Mouse (Mus musculus): ENCODE measurements around the gene Sarnp. TPM values are rescaled to one million over a fixed set of nuclear protein-coding genes. Genes with fewer than 3 reads are reported as not detected.

Gene Sarnp
- total RNA-seq, 2 experiments from 2014 or later = 39.5 to 39.6 TPM

- DNase-seq (ENCODE audit: low spot score in 2 of 2) = no peak
Observed at GRCm38 (mm10) chr10:128913696-128914095, 96.6 kb downstream of the Sarnp start.

GRCm38 (mm10) chr10:128915550-128915949, 98.4 kb downstream of the Sarnp start:
- no peak for DNase-seq (ENCODE audit: low spot score in 2 of 2)

DNA sequence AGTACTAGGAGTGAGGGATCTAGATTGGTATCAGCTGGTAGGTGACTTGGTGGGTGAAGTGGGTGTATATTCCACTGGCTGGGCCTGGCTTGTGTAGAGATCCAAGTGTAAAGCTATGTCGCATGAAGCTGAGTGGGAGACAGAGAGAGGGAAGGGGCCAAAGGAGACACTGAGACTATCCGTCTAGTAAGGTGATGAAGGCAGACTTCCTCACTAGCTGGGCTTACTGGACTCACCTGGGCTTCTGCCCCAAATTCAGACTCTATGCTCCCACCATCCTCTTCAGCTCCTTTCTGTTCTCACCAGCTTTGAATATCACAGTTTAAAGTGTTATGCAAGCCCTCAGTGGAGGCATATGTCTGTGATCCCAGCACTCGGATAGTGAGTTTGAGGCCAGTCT, 99.5 kb downstream of the Sarnp start:
- no peak for DNase-seq (ENCODE audit: low spot score in 2 of 2)

DNA sequence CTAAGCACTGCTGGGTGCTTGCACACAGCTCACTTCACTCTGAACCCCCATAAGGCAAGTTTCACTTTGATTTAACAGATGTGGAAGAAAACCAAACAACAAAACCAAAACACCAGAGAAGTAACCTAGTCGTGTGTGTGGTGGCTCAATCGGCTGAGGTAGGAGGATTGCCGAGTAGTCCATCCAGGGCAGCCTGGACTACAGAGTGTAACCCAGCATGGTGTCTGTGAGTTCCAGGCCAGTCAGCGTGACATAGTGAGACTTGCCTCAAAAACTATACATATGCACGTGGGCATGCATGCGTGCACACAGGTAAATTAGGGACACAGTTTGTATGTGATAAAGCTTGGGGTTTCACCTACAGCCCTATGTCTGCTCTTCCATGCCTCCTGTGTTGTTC, 100.3 kb downstream of the Sarnp start:
- no peak for DNase-seq (ENCODE audit: low spot score in 2 of 2)

GRCm38 (mm10) chr10:128918246-128918645, 101.1 kb downstream of the Sarnp start:
- peak in 1 of 2 experiments; percentile 50 for DNase-seq (ENCODE audit: low spot score in 2 of 2)

DNA sequence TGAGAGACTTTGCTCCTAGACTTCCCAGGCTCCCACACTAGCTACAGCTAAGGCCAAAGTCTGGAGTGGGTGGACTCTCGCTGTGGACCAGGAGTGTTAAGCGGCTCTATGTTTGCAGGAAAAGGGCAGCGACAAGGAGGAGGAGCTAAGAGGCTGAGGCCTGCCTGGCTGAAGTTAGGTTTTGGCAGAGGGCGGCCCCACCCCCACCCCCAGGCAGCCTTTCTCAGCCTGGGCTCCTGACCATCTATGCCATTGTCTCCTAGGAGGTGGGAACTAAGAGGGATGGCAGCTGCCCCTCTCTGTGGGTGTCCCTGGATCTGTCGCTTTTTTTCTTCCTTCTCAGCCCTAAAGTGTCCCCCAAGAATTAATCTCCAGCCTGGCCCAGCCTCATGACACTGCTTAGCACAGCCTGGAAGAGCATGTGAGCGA, 102.1 kb downstream of the Sarnp start:
- DNase-seq (ENCODE audit: low spot score in 2 of 2) = peak in 1 of 2 experiments; percentile 31

DNA sequence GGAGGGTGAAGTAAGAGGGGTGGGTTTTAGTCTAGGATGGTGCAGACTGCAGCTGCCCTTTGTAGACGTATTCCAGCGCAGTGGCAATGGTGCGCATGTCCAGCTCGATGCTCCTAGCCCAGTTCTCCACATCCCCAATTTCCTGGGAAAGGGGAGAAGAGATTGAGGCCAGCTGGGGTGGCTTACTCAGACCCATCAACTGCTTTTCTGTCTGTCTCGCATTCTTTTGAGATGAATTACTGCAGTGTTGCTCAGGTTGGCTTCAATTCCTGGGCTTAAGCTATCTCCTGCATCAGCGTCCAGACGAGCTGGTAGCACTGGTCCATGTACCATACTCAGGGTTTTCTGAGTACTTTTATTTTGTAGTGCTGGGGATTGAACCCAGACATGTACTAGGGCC, 102.8 kb downstream of the Sarnp start:
- no peak for DNase-seq (ENCODE audit: low spot score in 2 of 2)

- no peak for DNase-seq (ENCODE audit: low spot score in 2 of 2)
Observed at GRCm38 (mm10) chr10:128920736-128921161, 103.6 kb downstream of the Sarnp start.

GRCm38 (mm10) chr10:128921251-128921650, 104.1 kb downstream of the Sarnp start:
- DNase-seq (ENCODE audit: low spot score in 2 of 2) = no peak

DNA sequence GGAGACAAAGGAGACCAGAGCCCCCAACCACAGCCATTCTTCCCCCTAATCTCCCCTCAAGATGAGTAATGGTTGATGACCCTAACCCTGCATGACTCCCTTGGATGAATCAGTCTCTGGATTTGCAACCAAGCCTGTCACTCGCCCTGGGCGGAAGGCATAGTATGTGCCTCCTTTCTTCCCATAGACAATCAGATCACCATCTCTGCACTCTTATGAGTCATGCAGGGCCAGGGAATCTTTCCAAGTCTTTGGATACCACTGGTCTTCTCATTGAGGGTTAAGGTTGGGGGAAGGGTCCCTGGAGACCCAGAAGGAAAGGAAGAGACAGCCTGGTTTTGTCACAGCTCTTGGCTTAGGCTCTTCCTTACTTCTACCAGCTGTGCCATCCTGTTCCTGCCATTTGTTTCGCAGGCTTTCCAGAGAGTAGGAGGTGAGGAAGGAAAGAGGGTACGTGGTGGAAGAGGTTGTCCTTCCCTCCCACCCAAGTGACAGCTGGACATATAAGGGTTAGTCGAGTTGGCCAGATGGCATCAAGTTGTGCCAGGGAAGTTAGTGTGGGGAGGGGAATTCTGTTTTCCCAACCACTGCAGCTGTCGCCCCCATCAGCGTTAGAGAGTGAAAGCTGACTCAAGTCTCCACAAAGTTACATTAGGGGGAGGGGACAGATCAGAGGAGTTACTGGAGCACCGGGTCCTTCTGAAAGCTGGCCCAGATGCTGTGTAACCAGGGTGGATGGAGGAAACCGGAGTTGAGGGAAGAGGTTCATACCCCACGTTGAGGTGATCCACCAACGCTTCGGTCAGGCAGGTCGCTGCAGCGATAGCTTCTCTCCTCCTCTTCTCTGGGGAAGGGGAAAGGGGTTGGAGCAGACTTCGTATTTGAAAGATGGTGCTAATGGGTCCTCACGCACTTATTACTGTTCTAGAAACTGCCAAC, 105.0 kb downstream of the Sarnp start:
- DNase-seq (ENCODE audit: low spot score in 2 of 2) = no peak

DNA sequence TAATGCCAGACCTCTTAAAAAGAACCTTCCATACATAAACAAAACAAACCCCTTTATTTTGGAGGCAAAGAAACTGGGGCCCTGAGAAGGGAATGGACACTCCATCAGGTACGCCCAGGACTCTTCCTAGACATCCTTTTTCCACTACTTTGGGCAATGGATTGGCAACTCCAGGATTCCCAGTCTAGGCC, 105.6 kb downstream of the Sarnp start, which contains the start of gene Rdh5:
Gene Rdh5, minus strand, starts transcription at position 67 of the 191 bp plus-strand sequence.
- no peak for DNase-seq (ENCODE audit: low spot score in 2 of 2)

DNA sequence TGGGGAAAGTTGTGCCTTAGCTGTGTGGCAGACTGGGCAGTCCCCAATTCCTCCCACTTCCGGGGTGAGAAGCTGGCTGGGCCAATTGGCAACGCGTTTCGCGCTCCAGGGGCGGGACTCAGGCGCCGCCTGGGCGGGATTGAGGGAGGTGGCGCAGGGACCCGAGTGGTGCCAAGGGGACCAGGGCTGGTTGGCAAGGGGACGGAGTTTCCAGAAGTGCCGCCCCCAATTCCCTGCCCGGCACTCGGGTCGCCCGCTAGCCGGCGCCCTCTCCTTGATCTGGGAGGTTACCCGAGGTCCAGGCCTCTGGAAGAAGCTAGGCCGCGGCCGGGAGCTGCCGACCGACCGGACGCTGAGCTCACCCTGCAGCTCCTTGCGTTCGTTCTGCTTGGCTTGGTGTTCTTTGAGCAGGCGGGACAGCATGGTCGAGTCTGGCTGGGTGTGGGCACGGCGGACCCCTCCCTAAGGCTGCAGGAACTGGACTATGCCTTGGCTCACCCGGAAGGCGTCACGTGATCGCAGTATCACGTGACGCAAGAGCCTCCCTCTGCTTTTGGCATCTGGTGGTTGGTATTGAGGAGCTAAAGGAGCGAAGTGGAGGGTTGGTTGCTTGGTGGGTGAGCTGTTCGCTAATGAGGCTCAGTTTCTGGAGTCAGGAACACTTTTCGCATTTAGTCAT, 106.0 kb downstream of the Sarnp start:
- peak; percentile 92 to 93 for DNase-seq (ENCODE audit: low spot score in 2 of 2)

DNA sequence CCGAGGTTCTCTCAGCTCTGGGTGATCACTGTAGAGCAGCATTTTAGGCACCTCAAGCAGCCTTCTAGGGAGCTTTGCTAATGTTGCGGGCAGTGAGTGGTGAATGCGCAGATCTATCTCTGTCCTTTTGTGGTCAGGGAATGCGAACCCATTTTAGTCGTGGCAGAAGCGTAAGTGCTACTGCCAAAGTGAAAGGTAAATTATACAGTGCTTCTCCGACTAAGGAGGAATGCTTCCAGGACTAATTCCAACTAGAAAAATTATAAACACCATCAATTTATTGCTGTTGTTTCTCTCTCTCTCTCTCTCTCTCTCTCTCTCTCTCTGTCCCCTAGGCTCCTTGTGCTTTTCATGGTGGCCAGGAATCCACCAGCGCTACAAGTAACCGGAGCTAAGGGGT, 106.8 kb downstream of the Sarnp start, which contains the start of gene Bloc1s1:
Gene Bloc1s1, minus strand, starts transcription at position 101 of the 400 bp plus-strand sequence.
- DNase-seq (ENCODE audit: low spot score in 2 of 2) = no peak

Other genes with a start within 250 kb of the Sarnp start
- 1 to 10 TPM; 5.1 to 5.2 TPM for gene Erbb3, start 227.7 kb upstream of the Sarnp start, total RNA-seq (2021)
- 100 to 1,000 TPM; 232 to 257 TPM for gene Rps26, start 190.6 kb upstream of the Sarnp start, total RNA-seq (2021)
- 10 to 100 TPM; 12.8 to 17.6 TPM for gene Ikzf4, start 171.3 kb upstream of the Sarnp start, total RNA-seq (2021)
- gene Suox, start 143.3 kb upstream of the Sarnp start, total RNA-seq (2021) = 10 to 100 TPM; 12.2 to 12.4 TPM
- gene Rab5b, start 121.1 kb upstream of the Sarnp start, total RNA-seq (2021) = 100 to 1,000 TPM; 131 to 136 TPM
- gene Pmel, start 113.1 kb upstream of the Sarnp start, total RNA-seq (2021) = under 1 TPM; 0.54 to 0.88 TPM
- gene Cdk2, start 112.3 kb upstream of the Sarnp start, total RNA-seq (2021) = 1 to 10 TPM; 1.4 to 2.6 TPM
- gene Dgka, start 72.5 kb upstream of the Sarnp start, total RNA-seq (2021) = 1 to 10 TPM; 8.2 to 8.5 TPM
- gene Pym1, start 69.4 kb upstream of the Sarnp start, total RNA-seq (2021) = 10 to 100 TPM; 25.0 to 25.7 TPM
- gene Mmp19, start 26.4 kb upstream of the Sarnp start, total RNA-seq (2021) = under 1 TPM; 0.63 to 0.66 TPM
- 10 to 100 TPM; 64.6 to 67.0 TPM for gene Dnajc14, start 13.3 kb upstream of the Sarnp start, total RNA-seq (2021)
- 1 to 10 TPM; 6.9 to 7.1 TPM for gene Tmem198b, start 13.0 kb upstream of the Sarnp start, total RNA-seq (2021)
- gene Ormdl2, start 4.3 kb downstream of the Sarnp start, total RNA-seq (2021) = 1 to 10 TPM; 8.0 to 8.6 TPM
- gene Gdf11, start 74.4 kb downstream of the Sarnp start, total RNA-seq (2021) = 10 to 100 TPM; 12.5 to 15.2 TPM
- 10 to 100 TPM; 69.1 to 71.4 TPM for gene Cd63, start 83.7 kb downstream of the Sarnp start, total RNA-seq (2021)
- gene Rdh5, start 105.6 kb downstream of the Sarnp start, total RNA-seq (2021) = 1 to 10 TPM; 3.6 to 7.6 TPM
- gene Bloc1s1, start 106.7 kb downstream of the Sarnp start, total RNA-seq (2021) = 10 to 100 TPM; 79.8 to 82.3 TPM
- 10 to 100 TPM; 13.5 TPM for gene Itga7, start 116.5 kb downstream of the Sarnp start, total RNA-seq (2021)
- not detected for gene Mettl7b, start 143.7 kb downstream of the Sarnp start, total RNA-seq (2021)
- gene Olfr9, start 172.1 kb downstream of the Sarnp start, total RNA-seq (2021) = not detected
- gene Olfr763, start 193.5 kb downstream of the Sarnp start, total RNA-seq (2021) = not detected
- not detected for gene Olfr764-ps1, start 222.6 kb downstream of the Sarnp start, total RNA-seq (2021)
- gene Olfr765, start 232.7 kb downstream of the Sarnp start, total RNA-seq (2021) = not detected

Measured in left cerebral cortex, adult 18-20 months (tissue).